Mouse (Mus musculus) kidney, adult 2 months (tissue): ENCODE results near the gene Olfr169. TPM values are rescaled to one million over a fixed set of nuclear protein-coding genes. Genes with fewer than 3 reads are reported as not detected.
"Not testable (repeated sequence)": the region's sequence is repeated elsewhere in the genome, so short reads cannot be mapped to it uniquely, and the experiment has no call there.

Source experiments
- DNase-seq: peaks from one replicate; pipeline ENCODE4 v3.0.0; 2021
- H3K27ac ChIP-seq: fragments of 200-500 bp; 2 replicates; pipeline ENCODE4 v1.5.1; 2012; ENCODE audit warnings: low read depth, low read length, control low read depth, inconsistent platforms; ENCODE audit not compliant: insufficient read depth
- H3K27me3 ChIP-seq: fragments of 200-500 bp; replicated peaks from 2 replicates; pipeline ENCODE4 v1.6.1; 2012; ENCODE audit warnings: mild to moderate bottlenecking, moderate library complexity, low read length, inconsistent platforms; ENCODE audit not compliant: control insufficient read depth, insufficient read depth
- H3K36me3 ChIP-seq: fragments of 200-500 bp; 2 replicates; pipeline ENCODE4 v1.6.1; 2012; ENCODE audit warnings: mild to moderate bottlenecking, moderate library complexity, low read length, inconsistent platforms; ENCODE audit not compliant: control insufficient read depth, insufficient read depth
- H3K4me1 ChIP-seq: fragments of 200-500 bp; 2 replicates; pipeline ENCODE4 v1.6.1; 2011; ENCODE audit warnings: low read length; ENCODE audit not compliant: control insufficient read depth, insufficient read depth
- H3K4me3 ChIP-seq: fragments of 200-500 bp; 2 replicates; pipeline ENCODE4 v1.5.1; 2011; ENCODE audit warnings: mild to moderate bottlenecking, low read depth, low read length, control low read depth; ENCODE audit not compliant: insufficient read depth
- CTCF ChIP-seq: fragments of 200-500 bp; conservative IDR thresholded peaks from 2 replicates; pipeline ENCODE4 v1.5.1; 2011; ENCODE audit warnings: low read depth, mild to moderate bottlenecking, control low read depth, low read length, moderate library complexity, mixed read lengths; ENCODE audit not compliant: insufficient read depth, insufficient read length
- POLR2A ChIP-seq: fragments of 200-500 bp; IDR thresholded peaks from one replicate; pipeline ENCODE4 v1.6.1; 2011; ENCODE audit warnings: low read depth, low read length, control low read depth
- WGBS: fragments of 180-500 bp; shearing (Covaris S2); methylation state at CpG from one replicate; pipeline ENCODE4 v1.1.7; 2018; 5-methylcytosine and 5-hydroxymethylcytosine counted together
- polyA plus RNA-seq: library from polyadenylated mRNA; depleted of rRNA; stranded (reverse); fragments of >200 nt; gene quantifications from 2 replicates; pipeline ENCODE4 v1.2.3, GENCODE M21; 2012; rRNA removed

Olfr169 gene
- polyA plus RNA-seq: not detected in 2 replicates

DNA sequence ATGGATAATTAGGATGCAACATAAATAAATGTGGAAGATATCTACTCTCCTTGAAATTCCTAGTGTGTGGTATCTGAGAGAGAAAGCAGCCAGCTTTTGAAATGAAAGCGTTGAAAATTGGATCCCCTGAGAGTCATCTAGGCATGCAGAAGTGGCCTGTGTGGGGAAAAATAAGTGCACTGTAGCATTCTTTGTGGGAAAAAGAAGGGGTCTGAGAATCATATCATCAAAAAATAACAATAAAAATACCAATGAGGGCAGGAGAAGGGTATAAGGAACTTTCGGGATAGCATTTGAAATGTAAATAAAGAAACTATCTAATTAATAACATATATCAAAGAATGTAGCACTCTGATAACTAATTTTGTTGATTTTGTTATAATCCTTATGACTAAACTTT, at the start of gene Olfr169:
TSS of gene Olfr169 (minus strand) at position 101 of the 400 bp plus-strand sequence.
- H3K27me3 ChIP-seq, DNase-seq, H3K36me3 ChIP-seq, H3K4me3 ChIP-seq, H3K27ac ChIP-seq, H3K4me1 ChIP-seq: not testable (repeated sequence)
- 89% methylated on average over 2 of the region's 2 CpGs for WGBS

DNA sequence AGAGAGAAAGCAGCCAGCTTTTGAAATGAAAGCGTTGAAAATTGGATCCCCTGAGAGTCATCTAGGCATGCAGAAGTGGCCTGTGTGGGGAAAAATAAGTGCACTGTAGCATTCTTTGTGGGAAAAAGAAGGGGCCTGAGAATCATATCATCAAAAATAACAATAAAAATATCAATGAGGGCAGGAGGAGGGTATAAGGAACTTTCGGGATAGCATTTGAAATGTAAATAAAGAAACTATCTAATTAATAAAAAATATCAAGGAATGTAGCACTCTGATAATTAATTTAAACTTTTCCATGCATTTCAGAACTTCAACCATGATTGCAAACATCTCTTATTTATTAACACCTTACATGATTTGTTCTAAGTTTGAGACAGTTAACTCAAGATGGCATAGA, 40.2 kb upstream of the Olfr169 start, which contains the start of gene Olfr170:
TSS of gene Olfr170 (minus strand) at position 101 of the 400 bp plus-strand sequence.
- not testable (repeated sequence) for DNase-seq, H3K36me3 ChIP-seq, H3K27ac ChIP-seq, H3K4me1 ChIP-seq, H3K4me3 ChIP-seq, H3K27me3 ChIP-seq
- WGBS: 87% methylated on average over 2 of the region's 2 CpGs

DNA sequence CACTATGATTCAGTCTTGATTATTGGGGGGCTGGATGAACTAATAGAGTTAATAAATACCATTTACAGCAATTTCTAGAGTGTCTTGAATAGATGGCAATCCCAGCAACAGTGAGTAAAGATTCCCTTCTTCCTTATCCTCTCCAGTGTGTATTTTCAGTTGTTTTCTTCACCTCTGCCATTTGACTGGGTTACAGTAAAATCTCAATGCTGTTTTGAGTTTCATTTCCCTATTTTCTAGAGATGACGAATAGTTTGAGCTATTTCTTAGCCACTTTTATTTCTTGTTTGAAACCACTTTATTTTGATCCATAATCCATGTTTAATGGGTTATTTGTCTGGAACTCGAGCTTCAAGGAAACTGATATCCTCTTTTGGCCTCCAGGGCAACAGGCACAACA, 31.6 kb upstream of the Olfr169 start:
- Histone ChIP-seq H3K27me3 (no peaks in the 10 kb centered on the region), H3K4me3 (no peak overlapping the region), H3K4me1 (no peaks in the 10 kb centered on the region), H3K27ac (no peak overlapping the region), H3K36me3 (no peaks in the 10 kb centered on the region)
- TF ChIP-seq CTCF: no peak
- no peak for TF ChIP-seq POLR2A
- WGBS: 55% methylated on average over 2 of the region's 2 CpGs
- no peak for DNase-seq

DNA sequence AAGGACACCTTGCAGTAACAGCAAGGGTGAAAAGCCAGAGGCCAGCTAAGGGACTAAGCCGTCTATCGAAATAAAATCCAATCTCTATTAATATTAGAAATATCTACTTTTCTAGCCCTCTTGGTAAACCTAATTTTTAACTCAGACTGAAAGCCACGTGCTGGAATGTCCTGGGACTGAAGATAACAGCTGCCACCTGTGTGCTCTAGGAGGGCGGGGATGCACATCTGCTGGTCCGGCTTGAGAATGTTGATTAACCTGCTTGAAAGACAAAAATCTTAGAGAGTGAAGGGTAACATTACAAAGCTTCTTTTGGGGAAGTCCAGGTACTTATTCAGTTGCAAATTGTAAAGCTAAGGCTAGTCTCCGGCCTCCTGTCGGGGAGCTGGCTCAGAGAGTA, 18.2 kb downstream of the Olfr169 start:
- not testable (repeated sequence) for H3K4me1 ChIP-seq, H3K27ac ChIP-seq, H3K4me3 ChIP-seq, DNase-seq, H3K27me3 ChIP-seq, H3K36me3 ChIP-seq
- 81% methylated on average over 7 of the region's 7 CpGs for WGBS

DNA sequence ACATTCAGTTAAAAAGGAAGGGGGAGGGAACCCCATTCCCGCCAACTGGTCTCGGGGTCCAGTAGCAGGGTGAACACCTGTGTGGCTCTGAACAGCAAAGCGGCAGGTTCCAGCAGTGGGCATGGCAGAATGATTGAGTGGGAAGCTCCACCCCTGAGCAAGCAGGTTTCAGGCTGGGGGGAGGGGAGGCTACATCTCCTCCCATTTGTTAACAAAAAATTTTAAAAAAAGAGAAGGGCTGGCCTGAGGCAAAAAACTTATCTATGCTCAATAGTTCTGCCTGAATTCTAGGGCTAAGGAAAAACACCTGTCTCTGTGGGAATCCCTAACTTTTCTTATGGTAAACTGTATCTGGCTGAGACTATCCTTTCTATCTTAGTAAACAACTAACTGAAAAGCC, 19.4 kb downstream of the Olfr169 start:
- H3K4me1 ChIP-seq, H3K4me3 ChIP-seq, H3K27ac ChIP-seq, H3K27me3 ChIP-seq, H3K36me3 ChIP-seq: not testable (repeated sequence)
- peak; percentile 33 for DNase-seq
- 55% methylated on average over 3 of the region's 3 CpGs for WGBS

DNA sequence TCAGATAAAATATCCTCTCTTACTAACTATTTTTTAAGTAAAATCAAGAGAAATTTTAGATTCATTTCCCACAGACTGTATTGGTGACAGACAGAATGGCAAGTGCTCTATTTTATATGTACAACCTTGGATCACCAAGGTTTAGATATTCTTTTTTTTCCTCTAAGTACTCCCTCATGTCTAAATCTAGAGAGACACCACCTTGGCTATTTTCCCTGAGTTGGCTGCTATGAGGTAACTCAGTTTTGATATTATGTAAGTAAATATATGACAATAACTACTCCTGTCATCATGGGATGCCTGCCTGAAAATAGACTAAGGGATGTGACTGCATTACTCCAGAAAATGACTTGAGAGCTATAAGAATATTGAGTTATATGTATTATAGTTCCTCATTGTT, 36.2 kb downstream of the Olfr169 start, which contains the start of gene Olfr168:
TSS of gene Olfr168 (minus strand) at position 101 of the 400 bp plus-strand sequence.
- Histone ChIP-seq H3K27me3 (no peaks in the 10 kb centered on the region), H3K36me3 (no peaks in the 10 kb centered on the region), H3K27ac (no peak within 1 kb of the TSS), H3K4me3 (no peak within 1 kb of the TSS), H3K4me1 (no peaks in the 10 kb centered on the region)
- TF ChIP-seq CTCF: no peak
- TF ChIP-seq POLR2A: no peak
- DNase-seq: no peak

DNA sequence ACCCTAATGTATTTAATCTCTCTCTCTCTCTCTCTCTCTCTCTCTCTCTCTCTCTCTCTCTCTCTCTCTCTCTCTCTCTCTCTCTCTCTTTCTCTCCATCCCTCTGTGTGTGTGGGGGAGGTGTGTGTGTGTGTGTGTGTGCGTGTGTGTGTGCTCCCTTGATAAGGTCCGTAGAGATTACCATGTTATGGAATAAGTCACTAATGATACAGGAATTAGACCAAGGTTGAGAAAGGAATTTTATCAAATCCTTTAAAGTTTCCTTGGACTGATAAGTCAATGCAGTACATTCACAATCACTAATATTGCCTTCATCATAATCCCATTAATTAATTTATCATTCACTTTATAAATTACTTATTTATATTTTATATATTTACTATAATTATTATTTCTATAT, 49.4 kb downstream of the Olfr169 start, which contains the start of gene Olfr167:
TSS of gene Olfr167 (minus strand) at position 101 of the 400 bp plus-strand sequence.
- no peak for DNase-seq
- no peak within 1 kb of the TSS for H3K27ac ChIP-seq
- no peaks in the 10 kb centered on the region for H3K36me3 ChIP-seq
- H3K4me3 ChIP-seq: no peak within 1 kb of the TSS
- TF ChIP-seq POLR2A (no peak), CTCF (no peak)
- H3K4me1 ChIP-seq: no peaks in the 10 kb centered on the region
- no peaks in the 10 kb centered on the region for H3K27me3 ChIP-seq
- WGBS: 100% methylated on average over 2 of the region's 2 CpGs

Other genes starting within 250 kb of the Olfr169 start
- gene Olfr165, start 148.7 kb downstream of the Olfr169 start, polyA plus RNA-seq: not detected in 2 replicates
- not detected in 2 replicates for gene Olfr166, start 88.1 kb downstream of the Olfr169 start, polyA plus RNA-seq
- gene Olfr167, start 49.5 kb downstream of the Olfr169 start, polyA plus RNA-seq: not detected in 2 replicates
- not detected in 2 replicates for gene Olfr168, start 36.3 kb downstream of the Olfr169 start, polyA plus RNA-seq
- not detected in 2 replicates for gene Olfr170, start 40.1 kb upstream of the Olfr169 start, polyA plus RNA-seq
- not detected in 2 replicates for gene Olfr171, start 58.1 kb upstream of the Olfr169 start, polyA plus RNA-seq
- 0.03 TPM in 1 of 2 replicates, not detected in the other for gene Lamp3, start 134.6 kb upstream of the Olfr169 start, polyA plus RNA-seq
- gene B3gnt5, start 188.4 kb upstream of the Olfr169 start, polyA plus RNA-seq: 0.15 and 0.84 TPM in 2 replicates